Mouse (Mus musculus): ENCODE results near the gene Cdk9. TPM values are rescaled to one million over a fixed set of nuclear protein-coding genes. Genes with fewer than 3 reads are reported as not detected.
A peak's percentile ranks its signal among the peaks of the same experiment; 100 is the strongest.

The Cdk9 gene
- 10 to 100 TPM; 38.2 to 46.0 TPM for total RNA-seq (2021)

GRCm38 (mm10) chr2:32712934-32713817 is at the start of gene Cdk9:
Cdk9 (minus strand) TSS chr2:32713076.
- DNase-seq: peak; percentile 96

GRCm38 (mm10) chr2:32761859-32762258 is 49.0 kb upstream of the Cdk9 start:
- no peak for DNase-seq

- DNase-seq: no peak
Measured at GRCm38 (mm10) chr2:32761361-32761760, 48.5 kb upstream of the Cdk9 start.

DNA sequence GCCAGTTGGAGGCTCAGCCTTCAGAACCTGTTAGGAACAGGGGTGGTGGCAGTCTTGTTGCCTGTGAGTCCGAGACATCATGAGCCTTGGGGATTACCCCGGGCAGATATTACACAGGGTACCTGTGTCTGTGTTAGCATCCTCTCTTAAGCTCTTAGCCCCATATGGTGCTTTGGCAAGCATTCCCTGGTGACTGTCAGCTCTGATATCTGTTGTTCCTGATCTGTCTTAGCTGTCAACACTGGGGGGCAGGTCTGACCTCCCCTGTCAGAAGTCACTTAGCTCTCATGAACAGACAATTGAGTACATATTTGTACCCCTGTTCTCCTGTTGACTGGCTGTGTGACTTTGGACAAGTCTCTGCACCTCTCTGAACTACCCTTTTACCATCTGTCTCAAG is 46.1 kb upstream of the Cdk9 start:
- no peak for DNase-seq

- DNase-seq: no peak
Measured at GRCm38 (mm10) chr2:32758503-32758902, 45.6 kb upstream of the Cdk9 start.

DNA sequence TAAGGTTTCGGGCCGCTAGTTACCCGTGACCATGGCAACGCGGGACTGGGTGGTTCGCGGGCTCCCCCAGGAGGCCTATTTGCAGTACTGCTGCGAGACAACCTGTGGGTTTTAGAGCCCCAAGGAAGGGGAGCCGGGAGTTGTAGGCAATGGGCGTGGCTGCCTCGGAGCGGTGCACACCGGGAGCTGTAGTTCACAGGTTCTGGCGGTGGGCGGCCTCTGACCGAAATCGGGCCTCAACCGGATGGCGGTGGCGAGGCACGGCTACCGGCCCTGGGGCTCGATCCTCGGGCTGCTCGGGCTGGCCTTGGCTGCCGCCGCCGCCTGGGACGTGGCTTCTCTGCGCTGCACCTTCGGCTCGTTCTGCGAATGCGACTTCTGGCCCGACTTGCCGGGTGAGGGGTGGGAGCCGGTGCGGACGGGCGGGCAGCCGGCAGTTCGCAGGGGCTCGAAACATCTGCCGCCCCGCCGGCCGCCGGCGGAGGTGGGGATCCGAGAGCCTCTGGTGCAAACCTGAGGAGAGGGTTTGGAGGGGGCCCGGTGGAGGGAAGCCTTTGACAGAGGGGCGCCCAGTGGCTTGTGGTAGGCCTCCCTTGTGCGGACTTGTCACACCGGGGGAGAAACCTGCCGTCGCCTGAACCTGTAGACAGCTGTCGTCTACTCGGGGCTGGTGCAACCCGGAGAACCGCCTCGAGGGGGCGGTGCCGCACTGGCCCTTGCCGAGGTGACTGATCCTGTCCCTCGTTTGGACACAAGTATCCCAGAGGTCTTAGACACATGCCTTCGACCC is 44.4 kb upstream of the Cdk9 start, which contains the start of gene Tor2a:
Tor2a (plus strand) TSS at position 179 of the 790 bp plus-strand sequence.
- peak; percentile 98 for DNase-seq

- no peak for DNase-seq
Measured at GRCm38 (mm10) chr2:32756674-32757055, 43.8 kb upstream of the Cdk9 start.

DNA sequence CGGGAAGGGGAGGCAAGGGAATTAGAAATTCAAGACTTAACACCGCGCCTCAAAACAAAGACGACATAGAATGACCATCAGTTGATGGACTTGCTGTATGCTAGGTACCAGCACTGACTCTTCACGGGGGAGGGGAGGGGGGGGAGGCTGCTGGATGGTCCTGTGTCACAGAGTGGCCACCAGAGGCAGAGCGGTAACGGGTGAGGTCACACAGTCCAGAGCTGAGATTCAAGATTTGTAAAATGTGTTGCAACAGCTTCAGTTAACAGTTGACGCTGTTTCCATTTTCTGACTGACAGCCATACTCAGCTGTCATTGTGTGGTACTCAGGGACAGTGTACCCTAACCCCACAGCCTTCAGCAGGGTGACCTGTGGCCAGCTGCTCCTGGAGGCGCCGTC is 39.3 kb upstream of the Cdk9 start:
- DNase-seq: no peak

DNA sequence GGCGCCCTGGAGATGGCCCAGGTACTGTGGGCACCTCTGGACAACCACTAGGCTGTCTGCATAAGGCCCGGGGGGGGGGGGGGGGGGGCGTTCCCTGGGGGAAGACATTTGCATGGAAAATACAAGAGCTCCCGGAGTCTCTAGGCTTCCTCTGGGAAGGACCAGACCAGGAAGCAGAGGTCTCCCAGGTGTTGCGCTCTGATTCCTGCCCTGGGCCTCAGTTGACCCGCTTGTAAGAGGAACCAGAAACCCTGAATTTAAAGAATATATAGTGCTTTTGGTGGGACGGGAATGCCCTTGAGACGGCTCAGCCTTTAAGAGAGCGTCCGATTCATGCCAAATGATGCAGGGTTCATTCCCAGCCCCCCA is 38.8 kb upstream of the Cdk9 start:
- no peak for DNase-seq

DNA sequence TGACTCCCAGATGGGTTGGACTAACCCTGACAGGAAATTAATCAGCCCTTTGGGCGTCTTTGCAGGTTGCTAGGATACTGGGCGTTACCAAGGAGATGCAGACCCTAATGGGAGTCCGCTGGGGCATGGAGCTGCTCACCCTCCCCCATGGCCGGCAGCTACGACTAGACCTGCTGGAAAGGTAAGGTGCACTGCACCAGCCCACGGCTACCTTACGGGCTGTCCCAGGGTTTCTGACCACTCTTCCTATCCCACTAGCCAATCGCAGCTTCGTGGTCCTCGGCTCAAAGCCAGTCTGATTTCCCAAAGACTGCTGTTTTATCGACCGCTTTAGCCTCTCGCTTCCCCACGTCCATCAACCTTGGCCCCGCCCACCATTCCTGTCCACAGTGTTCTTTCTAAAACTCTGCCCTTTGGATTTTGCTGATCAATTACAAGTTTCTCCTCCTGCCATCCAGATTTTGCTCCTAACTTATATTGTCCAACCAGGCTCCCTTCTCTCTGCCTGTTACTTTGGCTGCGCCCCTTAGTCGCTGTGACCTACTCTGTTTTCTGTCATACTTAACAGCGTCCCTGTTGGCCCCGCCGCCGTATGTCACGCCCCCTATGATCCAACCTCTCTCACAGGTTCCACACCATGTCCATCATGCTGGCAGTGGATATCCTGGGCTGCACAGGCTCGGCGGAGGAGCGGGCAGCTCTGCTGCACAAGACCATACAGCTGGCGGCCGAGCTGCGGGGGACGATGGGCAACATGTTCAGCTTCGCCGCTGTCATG is 38.2 kb upstream of the Cdk9 start:
- peak; percentile 76 for DNase-seq

DNA sequence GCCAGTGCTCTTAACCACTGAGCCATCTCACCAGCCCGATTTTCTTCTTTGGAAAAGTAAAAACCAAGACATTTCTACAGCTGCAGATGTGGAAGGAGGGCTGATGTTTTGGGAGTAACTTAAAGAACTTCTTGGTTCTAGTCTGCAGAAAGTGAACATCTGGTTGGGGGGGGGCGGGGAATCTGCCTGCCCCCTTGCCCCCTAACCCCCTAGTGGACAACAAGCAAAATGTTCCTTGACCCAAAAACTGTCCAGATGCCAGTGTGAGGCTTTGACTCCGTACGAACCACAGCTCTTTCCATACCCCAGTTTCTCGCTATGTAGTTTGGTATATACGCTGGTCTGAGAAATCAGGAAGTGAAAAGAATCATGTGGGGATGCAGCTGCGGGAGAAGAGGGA is 37.3 kb upstream of the Cdk9 start:
- no peak for DNase-seq

DNA sequence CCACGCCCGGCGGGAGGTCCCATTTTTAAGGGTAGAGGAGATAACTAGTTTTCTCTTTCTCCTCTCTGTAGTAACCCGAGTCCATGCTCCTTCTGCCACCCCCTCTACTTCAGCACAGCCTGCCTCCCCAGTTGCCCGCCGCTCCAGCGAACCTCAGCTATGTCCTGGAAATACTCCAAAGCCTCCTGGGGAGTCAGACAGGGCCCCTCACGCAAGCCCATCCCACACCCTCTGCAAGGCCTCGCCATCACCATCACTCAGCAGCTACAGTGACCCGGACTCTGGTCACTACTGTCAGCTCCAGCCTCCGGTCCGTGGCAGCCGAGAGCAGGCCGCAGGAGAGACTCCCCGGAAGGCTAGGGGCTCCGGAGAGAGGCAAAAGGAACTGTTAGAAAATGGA is 36.2 kb upstream of the Cdk9 start:
- DNase-seq: no peak

DNA sequence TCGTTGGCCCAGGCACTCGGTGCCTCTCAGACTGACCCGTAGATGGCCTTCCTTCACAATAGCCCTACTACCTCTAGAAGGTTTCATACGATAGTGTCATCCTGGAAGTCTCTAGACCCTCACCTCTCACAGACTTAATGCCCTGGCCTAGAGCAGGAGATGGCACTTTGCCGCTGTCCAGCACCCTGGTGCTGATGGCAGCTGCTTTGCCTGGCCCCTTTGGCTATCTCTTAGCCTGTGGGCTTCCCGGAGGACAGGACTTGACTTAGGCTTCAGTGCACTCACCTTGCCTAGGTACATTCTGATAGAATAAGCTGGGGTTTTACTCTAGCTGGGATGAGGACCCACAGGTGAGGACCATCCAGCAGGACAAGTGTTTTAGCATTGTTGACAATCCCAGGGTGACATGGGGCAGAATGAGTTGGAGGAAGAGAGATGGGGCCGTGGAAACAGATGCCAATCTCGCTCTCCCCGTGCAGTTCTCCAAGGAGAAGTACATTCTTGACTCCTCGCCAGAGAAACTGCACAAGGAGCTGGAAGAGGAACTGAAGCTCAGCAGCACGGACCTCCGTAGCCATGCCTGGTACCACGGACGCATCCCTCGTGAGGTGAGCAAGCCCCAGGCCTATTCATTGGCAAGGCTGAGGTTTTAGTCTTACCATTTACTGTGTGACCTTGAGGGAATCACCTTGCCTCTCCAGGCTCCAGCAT is 31.6 kb upstream of the Cdk9 start:
- DNase-seq: peak; percentile 43

- DNase-seq: peak; percentile 43
Measured at GRCm38 (mm10) chr2:32742173-32742531, 29.3 kb upstream of the Cdk9 start.

DNA sequence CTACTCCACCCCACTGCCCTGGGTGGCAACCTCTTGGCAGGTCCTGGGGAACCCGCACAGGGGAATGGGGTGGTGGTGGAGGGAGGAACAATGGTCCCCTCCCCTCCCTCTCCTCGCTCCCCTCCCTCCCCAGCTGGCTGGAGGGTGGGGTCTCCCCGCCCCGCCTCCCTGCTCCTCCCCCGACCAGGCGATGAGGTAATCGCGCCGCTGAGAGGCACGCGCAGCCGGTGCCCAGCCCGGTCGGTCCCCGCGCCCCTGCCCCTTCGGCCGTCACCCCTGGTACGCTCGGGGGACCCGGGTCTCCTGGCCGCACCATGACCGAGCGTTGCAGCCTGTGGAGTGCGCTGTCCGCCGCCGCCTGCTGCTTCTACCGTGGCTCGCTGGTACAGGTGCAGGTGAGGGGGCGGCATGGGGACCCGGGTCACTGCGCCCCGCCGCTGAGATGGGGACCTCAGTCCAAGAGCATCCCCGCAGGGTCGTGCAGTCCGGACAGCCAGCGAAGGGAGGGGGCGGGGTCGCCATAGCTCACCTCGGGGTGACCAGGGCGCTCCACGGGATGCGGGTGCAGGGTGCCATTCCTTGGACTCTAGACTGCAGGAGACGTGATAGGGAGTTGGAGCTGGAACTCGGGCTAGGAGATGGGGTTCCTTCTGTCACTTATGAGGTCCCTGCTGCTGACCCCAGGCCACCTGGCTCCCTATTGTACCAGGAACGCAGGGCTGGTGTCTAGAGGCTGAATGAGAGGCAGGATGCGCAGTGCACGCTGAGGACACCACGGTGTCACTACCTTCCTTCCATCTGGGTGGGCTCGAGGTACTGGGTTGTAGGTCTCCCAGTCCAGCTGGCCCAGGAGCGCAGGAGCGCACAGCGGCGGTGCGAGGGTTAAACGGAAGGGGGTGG is 28.6 kb upstream of the Cdk9 start:
- DNase-seq: peak; percentile 73

DNA sequence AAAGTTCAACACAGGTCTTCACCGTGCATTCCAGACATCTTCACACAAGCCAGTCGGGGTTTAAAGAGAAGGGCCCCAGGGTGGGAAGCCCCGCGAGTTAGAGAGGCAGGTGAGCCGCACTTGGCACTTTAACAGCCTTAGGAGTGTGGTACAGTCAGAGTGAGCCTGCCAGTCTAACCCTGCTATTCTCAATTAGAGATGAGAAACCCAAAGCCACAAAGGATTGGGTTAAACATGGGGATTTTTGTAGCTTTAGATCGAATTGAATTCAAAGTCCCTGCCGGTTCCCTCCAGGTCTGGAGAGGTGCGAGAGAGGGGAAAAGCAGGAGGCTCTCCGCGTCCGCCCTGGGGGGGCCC is 28.0 kb upstream of the Cdk9 start, which contains the start of gene 6330409D20Rik:
6330409D20Rik (minus strand) TSS at position 101 of the 357 bp plus-strand sequence.
- no peak for DNase-seq

GRCm38 (mm10) chr2:32739311-32739710 is 26.4 kb upstream of the Cdk9 start:
- DNase-seq: no peak

DNA sequence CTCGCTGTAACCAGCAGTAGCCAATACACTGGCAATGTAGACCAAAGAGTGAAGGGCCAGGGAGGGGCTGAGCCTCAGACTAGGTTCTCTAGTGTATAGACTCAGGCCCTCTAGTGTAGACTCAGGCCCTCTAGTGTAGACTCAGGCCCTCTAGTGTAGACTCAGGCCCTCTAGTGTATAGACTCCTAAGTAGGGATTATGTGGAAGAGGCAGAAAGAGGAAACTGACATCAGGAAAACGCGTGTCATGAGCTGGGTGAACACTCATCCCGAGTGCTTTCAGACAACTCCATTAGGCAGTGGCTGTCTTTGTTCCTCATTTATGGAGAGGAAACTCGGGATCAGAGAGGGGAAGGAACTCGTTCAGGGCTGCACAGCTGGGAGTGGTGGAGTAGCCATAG is 24.1 kb upstream of the Cdk9 start:
- DNase-seq: no peak

DNA sequence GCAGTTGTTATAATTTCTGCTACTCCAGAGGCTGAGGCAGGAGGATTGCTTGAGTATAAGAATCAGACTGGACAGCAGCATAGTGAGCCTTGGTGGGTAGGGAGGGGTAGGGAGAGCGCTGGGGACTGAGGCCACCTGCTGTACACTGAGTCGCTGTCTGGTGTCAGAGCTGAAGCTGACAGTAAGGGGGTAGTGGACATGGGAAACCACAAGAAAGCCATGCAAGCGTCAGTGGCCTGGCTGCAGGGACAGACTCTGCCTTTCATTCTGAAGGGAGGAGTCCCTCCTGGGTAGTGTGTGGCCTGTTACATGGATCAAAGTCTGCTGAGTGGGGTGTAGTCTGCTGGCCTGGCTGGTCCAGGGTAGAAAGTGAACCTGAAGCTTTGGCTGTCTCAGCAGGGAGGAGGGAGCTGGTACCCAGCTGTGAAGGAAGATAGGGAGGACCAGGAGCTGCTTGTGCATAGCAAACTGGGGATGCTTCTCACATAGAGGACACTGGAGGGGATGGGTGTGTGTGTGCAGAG is 23.5 kb upstream of the Cdk9 start:
- no peak for DNase-seq

GRCm38 (mm10) chr2:32734933-32735332 is 22.1 kb upstream of the Cdk9 start:
- DNase-seq: peak; percentile 73

GRCm38 (mm10) chr2:32734480-32734879 is 21.6 kb upstream of the Cdk9 start:
- DNase-seq: no peak

All from heart, postnatal 4 days (tissue).